Mouse (Mus musculus) myocyte (in vitro differentiated cells): ENCODE measurements at regions not wholly inside any gene's neighbourhood (a gene's known extent, or its start where the extent isn't known, plus 50 kb on each side); places are given as distances from the start of the nearest gene placed in this dataset.

Experiments used
- E2F4 ChIP-seq: IDR thresholded peaks from one replicate; pipeline ENCODE4 v1.6.1; 2011; ENCODE audit warnings: mild to moderate bottlenecking, control low read depth, moderate library complexity; ENCODE audit not compliant: insufficient read depth
- MAX ChIP-seq: IDR thresholded peaks from one replicate; pipeline ENCODE4 v1.6.1; 2011; ENCODE audit warnings: low read depth, mild to moderate bottlenecking, control low read depth
- POLR2AphosphoS2 ChIP-seq: IDR thresholded peaks from one replicate; pipeline ENCODE4 v1.6.1; 2011; ENCODE audit warnings: low read depth, control low read depth; ENCODE audit not compliant: insufficient read length

- TF ChIP-seq E2F4 (no peak), MAX (no peak), POLR2AphosphoS2 (no peak)
Measured at GRCm38 (mm10) chr1:81696129-81696528, 536.8 kb upstream of the Gm9747 start.
